Mouse (Mus musculus) limb, embryonic 13.5 days (tissue): Measurements from ENCODE around the gene Ahdc1. TPM values are rescaled to one million over a fixed set of nuclear protein-coding genes. Genes with fewer than 3 reads are reported as not detected.

ENCODE experiments used
- ATAC-seq: fragments of 200-750 bp; cut with Nextera tagmentation; 2 replicates; pipeline ENCODE4 v1.8.0; 2017; ENCODE audit warnings: low read depth, moderate number of reproducible peaks, moderate TSS enrichment; ENCODE audit not compliant: low FRiP score
- H3K27ac ChIP-seq: fragments of 300-500 bp; sonication (generic); 2 replicates; pipeline ENCODE4 v1.5.1; 2015; ENCODE audit warnings: inconsistent platforms, mild to moderate bottlenecking, moderate library complexity
- H3K27me3 ChIP-seq: fragments of 300-500 bp; sonication (generic); 2 replicates; pipeline ENCODE4 v1.6.1; 2015; ENCODE audit warnings: mild to moderate bottlenecking, inconsistent platforms
- H3K36me3 ChIP-seq: fragments of 300-500 bp; sonication (generic); 2 replicates; pipeline ENCODE4 v1.6.1; 2015; ENCODE audit warnings: inconsistent platforms, mild to moderate bottlenecking, moderate library complexity
- H3K4me1 ChIP-seq: fragments of 300-500 bp; sonication (generic); 2 replicates; pipeline ENCODE4 v1.6.1; 2015; ENCODE audit warnings: inconsistent platforms
- H3K4me2 ChIP-seq: fragments of 300-500 bp; sonication (generic); replicated peaks from 2 replicates; pipeline ENCODE4 v1.6.1; 2015; ENCODE audit warnings: inconsistent platforms, mild to moderate bottlenecking, moderate library complexity
- H3K4me3 ChIP-seq: fragments of 300-500 bp; sonication (generic); 2 replicates; pipeline ENCODE4 v1.5.1; 2015; ENCODE audit warnings: moderate library complexity, mild to moderate bottlenecking, inconsistent platforms
- H3K9ac ChIP-seq: fragments of 300-500 bp; sonication (generic); 2 replicates; pipeline ENCODE4 v1.6.1; 2015; ENCODE audit warnings: mild to moderate bottlenecking, inconsistent platforms
- H3K9me3 ChIP-seq: fragments of 300-500 bp; sonication (generic); 2 replicates; pipeline ENCODE4 v1.6.1; 2016; ENCODE audit warnings: inconsistent platforms
- WGBS: fragments of 180-500 bp; shearing (Covaris S2); methylation state at CpG from one replicate; pipeline ENCODE4 v1.1.7; 2015; 5-methylcytosine and 5-hydroxymethylcytosine counted together
- polyA plus RNA-seq: library from polyadenylated mRNA; unstranded; fragments of >200 nt; fragmentation: Nextera tagmentation; extraction: Ambion mirVana; gene quantifications from 2 replicates; pipeline ENCODE4 v1.2.1, GENCODE M21; 2015

Gene Ahdc1
- polyA plus RNA-seq, 1 experiment from 2014 or later, result 11.3 TPM

GRCm38 (mm10) chr4:132974904-132975303 is 36.2 kb upstream of the Ahdc1 start:
- H3K9ac ChIP-seq, result peak overlapping the region; percentile 48
- H3K4me3 ChIP-seq, result peak overlapping the region; percentile 28
- H3K4me2 ChIP-seq, result peak overlapping the region; percentile 56
- peaks cover 38% of the 10 kb centered on the region for H3K27me3 ChIP-seq
- H3K36me3 ChIP-seq, result no peaks in the 10 kb centered on the region
- WGBS, result 4% methylated on average over 15 of the region's 15 CpGs
- no peak overlapping the region for H3K27ac ChIP-seq
- peaks cover 25% of the 10 kb centered on the region for H3K4me1 ChIP-seq
- no peak for ATAC-seq
- H3K9me3 ChIP-seq, result no peaks in the 10 kb centered on the region

- Histone ChIP-seq H3K27me3 (peaks cover 38% of the 10 kb centered on the region), H3K9ac (no peak overlapping the region), H3K27ac (no peak overlapping the region), H3K4me2 (no peak overlapping the region), H3K4me1 (peaks cover 25% of the 10 kb centered on the region), H3K36me3 (no peaks in the 10 kb centered on the region), H3K9me3 (no peaks in the 10 kb centered on the region), H3K4me3 (no peak overlapping the region)
- 60% methylated on average over 3 of the region's 3 CpGs for WGBS
- no peak for ATAC-seq
Measured at GRCm38 (mm10) chr4:132975791-132976190, 35.3 kb upstream of the Ahdc1 start.

GRCm38 (mm10) chr4:132976729-132977128 is 34.3 kb upstream of the Ahdc1 start:
- WGBS, result 74% methylated on average over 6 of the region's 6 CpGs
- peaks cover 38% of the 10 kb centered on the region for H3K27me3 ChIP-seq
- ATAC-seq, result no peak
- H3K4me3 ChIP-seq, result no peak overlapping the region
- peaks cover 25% of the 10 kb centered on the region for H3K4me1 ChIP-seq
- H3K36me3 ChIP-seq, result no peaks in the 10 kb centered on the region
- no peak overlapping the region for H3K9ac ChIP-seq
- no peak overlapping the region for H3K27ac ChIP-seq
- no peaks in the 10 kb centered on the region for H3K9me3 ChIP-seq
- no peak overlapping the region for H3K4me2 ChIP-seq

- Histone ChIP-seq H3K4me1 (peaks cover 23% of the 10 kb centered on the region), H3K36me3 (no peaks in the 10 kb centered on the region), H3K9me3 (no peaks in the 10 kb centered on the region), H3K9ac (no peak overlapping the region), H3K4me3 (no peak overlapping the region), H3K27me3 (peaks cover 37% of the 10 kb centered on the region), H3K27ac (no peak overlapping the region), H3K4me2 (no peak overlapping the region)
- ATAC-seq, result no peak
- WGBS, result 33% methylated on average over 5 of the region's 5 CpGs
Measured at GRCm38 (mm10) chr4:132977597-132977996, 33.5 kb upstream of the Ahdc1 start.

- WGBS, result 57% methylated on average over 2 of the region's 2 CpGs
- no peak for ATAC-seq
Measured at GRCm38 (mm10) chr4:132979186-132979585, 31.9 kb upstream of the Ahdc1 start.

GRCm38 (mm10) chr4:132981621-132982020 is 29.4 kb upstream of the Ahdc1 start:
- 77% methylated on average over 6 of the region's 6 CpGs for WGBS
- H3K9ac ChIP-seq, result no peak overlapping the region
- peaks cover 24% of the 10 kb centered on the region for H3K4me1 ChIP-seq
- no peak overlapping the region for H3K4me3 ChIP-seq
- H3K4me2 ChIP-seq, result no peak overlapping the region
- H3K9me3 ChIP-seq, result no peaks in the 10 kb centered on the region
- H3K36me3 ChIP-seq, result no peaks in the 10 kb centered on the region
- no peaks in the 10 kb centered on the region for H3K27me3 ChIP-seq
- no peak overlapping the region for H3K27ac ChIP-seq
- ATAC-seq, result no peak

More at GRCm38 (mm10) chr4:132979186-132979585, 31.9 kb upstream of the Ahdc1 start:
- no peak overlapping the region for H3K4me2 ChIP-seq
- H3K9ac ChIP-seq, result no peak overlapping the region
- H3K9me3 ChIP-seq, result no peaks in the 10 kb centered on the region
- no peaks in the 10 kb centered on the region for H3K36me3 ChIP-seq
- peaks cover 21% of the 10 kb centered on the region for H3K27me3 ChIP-seq
- no peak overlapping the region for H3K27ac ChIP-seq
- H3K4me1 ChIP-seq, result peaks cover 25% of the 10 kb centered on the region
- H3K4me3 ChIP-seq, result no peak overlapping the region

GRCm38 (mm10) chr4:132982999-132983398 is 28.1 kb upstream of the Ahdc1 start:
- Histone ChIP-seq H3K4me1 (peaks cover 24% of the 10 kb centered on the region), H3K36me3 (no peaks in the 10 kb centered on the region), H3K9me3 (no peaks in the 10 kb centered on the region), H3K4me2 (no peak overlapping the region), H3K27me3 (no peaks in the 10 kb centered on the region), H3K9ac (no peak overlapping the region), H3K4me3 (no peak overlapping the region), H3K27ac (no peak overlapping the region; the same call in 1 of the 2 replicates)
- 69% methylated on average over 6 of the region's 6 CpGs for whole genome bisulfite sequencing
- no peak for ATAC-seq

GRCm38 (mm10) chr4:132983664-132984512 is 27.2 kb upstream of the Ahdc1 start:
- no peak overlapping the region for H3K4me2 ChIP-seq
- peaks cover 24% of the 10 kb centered on the region for H3K4me1 ChIP-seq
- H3K9ac ChIP-seq, result peak overlapping the region; percentile 39; the same call in 1 of the 2 replicates
- peak; percentile 66; the same call in 1 of the 2 replicates for ATAC-seq
- peak overlapping the region; percentile 82 for H3K27ac ChIP-seq
- 47% methylated on average over 7 of the region's 7 CpGs for WGBS
- no peaks in the 10 kb centered on the region for H3K9me3 ChIP-seq
- H3K36me3 ChIP-seq, result no peaks in the 10 kb centered on the region
- H3K4me3 ChIP-seq, result no peak overlapping the region
- no peaks in the 10 kb centered on the region for H3K27me3 ChIP-seq

GRCm38 (mm10) chr4:132988581-132989355 is 22.3 kb upstream of the Ahdc1 start:
- H3K27ac ChIP-seq, result no peak overlapping the region
- WGBS, result 88% methylated on average over 6 of the region's 6 CpGs
- H3K4me3 ChIP-seq, result no peak overlapping the region
- no peak overlapping the region for H3K4me2 ChIP-seq
- H3K27me3 ChIP-seq, result no peaks in the 10 kb centered on the region
- no peak for ATAC-seq
- peaks cover 14% of the 10 kb centered on the region for H3K4me1 ChIP-seq
- H3K9ac ChIP-seq, result no peak overlapping the region
- H3K36me3 ChIP-seq, result no peaks in the 10 kb centered on the region
- H3K9me3 ChIP-seq, result no peaks in the 10 kb centered on the region

- Histone ChIP-seq H3K9me3 (no peaks in the 10 kb centered on the region), H3K4me3 (no peak overlapping the region), H3K9ac (no peak overlapping the region), H3K27me3 (no peaks in the 10 kb centered on the region), H3K36me3 (no peaks in the 10 kb centered on the region), H3K27ac (no peak overlapping the region), H3K4me1 (no peaks in the 10 kb centered on the region), H3K4me2 (no peak overlapping the region)
- WGBS, result 57% methylated on average over 4 of the region's 4 CpGs
- ATAC-seq, result no peak
Measured at GRCm38 (mm10) chr4:132993553-132993952, 17.5 kb upstream of the Ahdc1 start.

GRCm38 (mm10) chr4:132997469-132998237 is 13.4 kb upstream of the Ahdc1 start:
- H3K4me3 ChIP-seq, result no peak overlapping the region

More at GRCm38 (mm10) chr4:132997469-132998237, 13.4 kb upstream of the Ahdc1 start:
- Histone ChIP-seq H3K27me3 (no peaks in the 10 kb centered on the region), H3K36me3 (no peaks in the 10 kb centered on the region), H3K4me1 (peaks cover 13% of the 10 kb centered on the region), H3K4me2 (no peak overlapping the region), H3K27ac (no peak overlapping the region), H3K9me3 (no peaks in the 10 kb centered on the region), H3K9ac (no peak overlapping the region)
- WGBS, result 50% methylated on average over 14 of the region's 14 CpGs
- ATAC-seq, result no peak
